Comparison of ENCODE assay signal across 8 mouse cellular contexts in the genomic region with DNA sequence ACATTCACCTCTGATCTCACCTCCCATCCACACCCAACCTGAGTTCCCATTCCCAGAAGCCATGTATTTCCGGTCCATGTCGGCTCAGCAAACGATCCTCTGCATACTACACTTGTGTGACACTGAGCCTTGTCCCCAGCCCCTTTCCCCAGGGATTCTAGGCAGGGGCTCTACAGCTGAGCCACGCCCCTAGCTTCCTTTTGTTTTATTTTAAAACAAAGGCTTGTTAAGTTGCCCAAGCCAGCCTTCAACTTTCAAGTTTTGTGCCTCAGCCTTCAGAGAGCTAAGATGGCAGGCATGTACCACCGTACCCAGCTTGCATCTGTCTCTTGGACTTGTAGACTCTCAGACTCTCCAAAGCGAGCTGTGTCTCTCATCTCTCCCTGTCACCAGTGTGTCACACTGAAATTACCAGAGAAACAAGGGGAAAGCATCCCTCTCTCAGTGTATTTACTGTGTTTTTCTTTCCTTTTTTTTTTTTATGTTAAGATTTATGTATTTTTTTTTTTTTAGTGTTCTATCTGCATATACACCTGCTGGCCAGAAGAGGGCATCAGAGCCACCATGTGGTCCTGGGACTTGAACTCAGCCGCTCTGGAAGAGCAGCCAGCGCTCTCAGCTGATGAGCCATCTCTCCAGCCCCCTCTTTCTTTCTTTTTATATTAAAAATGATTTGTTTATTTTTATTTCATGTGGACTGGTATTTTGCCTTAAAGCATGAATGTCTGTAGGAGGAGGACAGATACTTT. TPM values are rescaled to one million over a fixed set of nuclear protein-coding genes. Genes with fewer than 3 reads are reported as not detected.
DNase-seq lines count a peak whose midpoint lies in the region; ATAC-seq and TF ChIP-seq lines count a peak whose summit lies in the region.

No protein-coding gene starts in this region.

- H3K4me2 ChIP-seq in heart, postnatal 0 days (ENCODE audit: low read depth, low read length): no peak overlapping the region
- no peak overlapping the region for H3K4me2 ChIP-seq in heart, embryonic 12.5 days

- no peak overlapping the region for H3K9ac ChIP-seq in heart, postnatal 0 days (replicated peaks; ENCODE audit: low read depth, low read length)
- no peak overlapping the region for H3K9ac ChIP-seq in heart, embryonic 12.5 days

- peaks cover 17% of the 10 kb centered on the region for H3K27me3 ChIP-seq in heart, postnatal 0 days (ENCODE audit: control insufficient read depth, insufficient read depth, low read length)
- peaks cover 38% of the 10 kb centered on the region for H3K27me3 ChIP-seq in heart, embryonic 12.5 days (replicated peaks)
- 0 out of 2 replicates have a peak, but pooled peaks cover 2% of the 10 kb centered on the region for H3K27me3 ChIP-seq in small intestine, adult 2 months (ENCODE audit: control insufficient read depth, insufficient read depth, low read length)

- no peaks in the 10 kb centered on the region for H3K9me3 ChIP-seq in heart, postnatal 0 days (replicated peaks; ENCODE audit: control insufficient read depth, low read length)
- H3K9me3 ChIP-seq in heart, embryonic 12.5 days (replicated peaks): no peaks in the 10 kb centered on the region

- ATAC-seq in heart, postnatal 0 days (ENCODE audit: insufficient read depth, low read depth): no peak
- no peak for ATAC-seq in heart, embryonic 12.5 days (ENCODE audit: insufficient number of reproducible peaks, low FRiP score)

- no peak overlapping the region for H3K4me3 ChIP-seq in heart, postnatal 0 days (ENCODE audit: low read depth, low read length)
- no peak overlapping the region for H3K4me3 ChIP-seq in heart, embryonic 12.5 days
- H3K4me3 ChIP-seq in small intestine, adult 2 months (ENCODE audit: low read depth, low read length): no peak overlapping the region

- DNase-seq in heart, postnatal 0 days (ENCODE audit: low spot score): no peak
- peak; percentile 39 for DNase-seq in right cerebral cortex, postnatal 4 days
- DNase-seq in right cerebral cortex, postnatal 36 days (ENCODE audit: low spot score in 2 of 2): no peak
- DNase-seq in brain, adult 2 months (ENCODE audit: low read depth, low spot score): peak; percentile 71
- no peak for DNase-seq in layer of hippocampus, adult 11-12 months (ENCODE audit: low spot score)
- DNase-seq in gastrocnemius, postnatal 10 days: no peak

- H3K36me3 ChIP-seq in heart, postnatal 0 days (replicated peaks; ENCODE audit: control insufficient read depth, insufficient read depth, low read length): no peaks in the 10 kb centered on the region
- no peaks in the 10 kb centered on the region for H3K36me3 ChIP-seq in heart, embryonic 12.5 days
- H3K36me3 ChIP-seq in small intestine, adult 2 months (ENCODE audit: control insufficient read depth, insufficient read depth, low read length): no peaks in the 10 kb centered on the region

- TF ChIP-seq POLR2A in small intestine, adult 2 months (IDR thresholded peaks at IDR 0.05; ENCODE audit: low read depth, low read length): no peak

- H3K27ac ChIP-seq in heart, postnatal 0 days (ENCODE audit: low read depth): no peak overlapping the region
- H3K27ac ChIP-seq in heart, embryonic 12.5 days (ENCODE audit: poor library complexity, severe bottlenecking): no peak overlapping the region
- H3K27ac ChIP-seq in small intestine, adult 2 months (ENCODE audit: insufficient read depth, low read depth, low read length): no peak overlapping the region

- no peaks in the 10 kb centered on the region for H3K4me1 ChIP-seq in heart, postnatal 0 days (ENCODE audit: control insufficient read depth, insufficient read depth)
- peaks cover 9% of the 10 kb centered on the region for H3K4me1 ChIP-seq in heart, embryonic 12.5 days (replicated peaks)
- no peaks in the 10 kb centered on the region for H3K4me1 ChIP-seq in small intestine, adult 2 months (ENCODE audit: control insufficient read depth, insufficient read depth, insufficient read length, low read length)

- peak; percentile 38 for TF ChIP-seq CTCF in heart, postnatal 0 days (IDR thresholded peaks at IDR 0.05; ENCODE audit: low read depth)
- TF ChIP-seq CTCF in small intestine, adult 2 months (IDR thresholded peaks at IDR 0.05; ENCODE audit: extremely low read depth, insufficient read length, insufficient replicate concordance, low read depth, low read length): peak; percentile 48; the same call in 1 of the 2 replicates

- no peak for TF ChIP-seq EP300 in heart, postnatal 0 days (IDR thresholded peaks at IDR 0.05; ENCODE audit: low read depth)

- 41% methylated on average over 8 of the region's 8 CpGs for whole genome bisulfite sequencing in heart, postnatal 0 days
- WGBS in heart, embryonic 12.5 days: 45% methylated on average over 8 of the region's 8 CpGs
- whole genome bisulfite sequencing in small intestine, adult 2 months: 41% methylated on average over 8 of the region's 8 CpGs

RNA-seq across cellular contexts. Expression of gene Olfm2, which starts 7.7 kb away (rescaled TPM):
- 3.1 TPM in 1 of 2 replicates, not detected in the other for total RNA-seq in heart, postnatal 0 days (2014; rRNA removed; ENCODE audit: low replicate concordance)
- 0.20 and 0.34 TPM in 2 replicates for polyA plus RNA-seq in heart, postnatal 0 days (2015; fragmentation: Nextera tagmentation; extraction: Ambion mirVana)
- polyA plus RNA-seq in heart, embryonic 12.5 days (2016; fragmentation: Nextera tagmentation; extraction: Ambion mirVana): 0.87 and 1.1 TPM in 2 replicates
- 0.91 and 2.2 TPM in 2 replicates for polyA plus RNA-seq in small intestine, adult 2 months (2012; rRNA removed)
- total RNA-seq in gastrocnemius, postnatal 10 days (2021): under 1 TPM; 0.52 TPM

Comparison
In these comparisons a context has a peak if more than half of its experiments do, and no peak if none do; other contexts are left out.
1. DNase-seq: peak in right cerebral cortex, postnatal 4 days (single experiment) and brain, adult 2 months (single experiment); none in heart, postnatal 0 days (single experiment), right cerebral cortex, postnatal 36 days (0 of 2), layer of hippocampus, adult 11-12 months (single experiment) and gastrocnemius, postnatal 10 days (single experiment).